Mouse (Mus musculus) monocyte, adult 2 months (primary cell): Measurements from ENCODE around the gene Asgr1.

Source experiments
- DNase-seq, 2 experiments: peaks; one replicate each; pipeline ENCODE4 v3.0.0; 2022; ENCODE audit warnings: low spot score in 2 of 2, low read depth in 1 of 2

The Asgr1 gene

GRCm38 (mm10) chr11:70024151-70024514 lies 29.8 kb upstream of the Asgr1 start:
- no peak for DNase-seq

GRCm38 (mm10) chr11:70026689-70027088 lies 27.2 kb upstream of the Asgr1 start:
- no peak for DNase-seq

DNA sequence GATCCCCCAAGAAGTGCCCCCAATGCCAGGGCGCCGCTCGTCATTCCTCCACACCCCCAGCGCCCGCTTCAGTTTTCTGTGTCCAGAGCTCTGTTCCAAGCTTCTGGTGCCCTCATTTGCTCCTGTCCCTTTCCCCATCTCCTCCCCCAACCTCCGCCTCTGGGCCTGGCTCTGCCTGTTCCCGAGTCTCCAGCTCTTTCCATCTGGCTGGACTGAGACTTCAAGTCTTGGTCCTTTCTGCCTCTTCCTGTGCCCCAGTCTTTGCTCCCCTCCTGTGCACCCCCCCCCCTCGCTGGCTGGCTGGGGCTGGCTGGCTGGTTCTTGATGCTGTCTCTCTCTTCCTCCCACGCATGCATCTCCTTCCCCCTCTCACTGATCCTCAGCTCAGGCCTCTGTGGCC lies 26.5 kb upstream of the Asgr1 start:
- no peak for DNase-seq

DNA sequence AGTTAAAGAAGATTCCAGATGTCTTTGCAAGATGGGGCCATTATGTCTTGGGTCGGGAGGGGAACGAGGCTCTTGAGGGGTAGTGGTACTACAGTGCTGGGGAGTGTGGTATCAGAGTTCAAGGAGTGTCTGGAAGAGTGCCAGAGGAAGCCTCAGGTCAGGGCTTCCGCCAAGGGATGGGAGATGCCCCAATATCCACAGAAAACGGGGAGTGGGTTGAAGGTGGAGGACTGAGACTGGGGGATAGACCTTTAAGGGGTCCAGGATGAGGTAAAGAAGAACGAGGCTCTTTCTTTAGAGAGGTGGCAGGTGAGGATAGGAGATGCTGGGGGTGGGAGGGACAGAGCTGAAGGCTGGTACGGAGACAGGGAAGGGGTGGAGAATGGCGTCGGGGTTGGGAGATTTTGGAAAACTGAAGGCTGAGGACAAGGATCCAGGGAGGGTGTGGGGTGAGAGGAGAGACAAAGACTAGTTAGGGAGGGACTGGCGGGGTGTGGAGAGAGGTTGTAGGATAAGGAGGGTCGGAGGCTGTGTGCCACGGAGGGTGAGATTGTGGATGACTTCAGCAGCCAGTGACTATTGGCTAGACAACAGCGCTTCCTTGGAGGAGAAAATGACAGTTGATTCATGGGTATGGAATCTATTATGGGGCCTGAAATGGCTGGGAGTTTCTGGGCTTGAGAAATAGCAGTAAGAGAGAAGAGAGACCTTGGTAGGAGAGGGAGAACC lies 25.3 kb upstream of the Asgr1 start:
- DNase-seq = no peak

DNA sequence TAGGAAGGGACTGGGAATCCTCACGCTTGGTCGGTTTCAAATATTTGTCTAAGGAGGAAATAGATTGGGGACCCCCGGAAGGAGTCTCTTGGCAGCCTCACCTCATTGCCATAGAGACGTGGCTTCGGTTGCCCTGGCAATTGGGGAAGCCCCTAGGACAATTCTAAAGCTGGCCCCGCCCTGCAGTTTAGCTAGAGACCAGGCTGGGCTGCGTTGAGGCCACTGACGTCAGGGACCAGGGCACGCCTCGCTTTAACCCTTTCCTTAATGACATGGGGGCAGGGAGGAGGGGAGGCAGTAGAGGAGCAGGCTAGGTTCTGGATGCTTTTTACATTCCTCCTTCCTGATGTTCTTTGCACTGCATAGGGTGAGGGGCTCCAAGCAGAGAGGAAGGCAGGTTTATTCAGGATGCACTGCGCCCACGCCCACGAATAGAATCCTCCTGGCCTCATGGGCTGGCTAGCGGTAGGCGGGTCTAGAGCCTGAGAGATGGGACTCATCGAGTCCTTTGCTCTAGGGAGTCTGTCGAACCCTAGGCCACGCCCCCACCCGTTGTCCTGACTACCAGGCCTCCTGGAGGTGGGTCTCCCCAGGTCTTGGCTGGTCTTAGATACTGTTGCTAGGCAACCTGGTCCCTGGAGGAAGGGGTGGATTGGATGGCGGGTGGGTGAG lies 24.6 kb upstream of the Asgr1 start:
- peak in 1 of 2 experiments; percentile 55 for DNase-seq

DNA sequence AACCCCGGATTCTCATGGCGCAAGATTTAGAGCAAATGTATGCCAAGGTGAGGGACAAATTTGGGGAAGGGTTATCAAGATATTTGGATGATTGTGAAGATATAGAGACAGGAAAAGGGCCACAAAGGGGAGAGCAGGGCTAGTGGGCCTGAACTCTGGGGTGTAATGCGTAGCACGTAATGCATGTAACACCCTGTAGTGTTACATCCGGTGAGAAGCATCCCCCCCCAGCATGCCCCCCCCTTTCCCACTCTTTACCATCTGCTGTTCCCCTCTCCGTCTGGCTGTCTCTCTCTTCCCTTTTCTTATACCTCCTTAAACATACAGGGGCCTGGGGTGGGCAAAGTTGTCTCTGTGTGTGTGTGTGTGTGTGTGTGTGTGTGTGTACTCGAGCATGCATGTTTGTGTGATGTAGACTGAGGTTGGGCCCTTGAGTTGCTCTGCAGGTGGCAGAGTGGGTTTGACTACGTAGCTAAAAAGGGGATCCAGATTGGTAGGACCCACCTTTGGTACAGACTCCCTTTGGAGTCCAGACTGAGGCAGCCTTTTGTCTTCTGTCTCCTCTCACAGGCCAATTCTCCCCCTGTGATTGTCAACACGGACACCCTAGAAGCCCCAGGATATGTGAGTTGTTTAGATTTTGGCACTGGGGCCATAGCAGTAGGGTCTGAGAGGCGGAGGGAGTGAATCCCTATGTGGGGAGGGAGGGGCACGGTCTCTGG lies 23.9 kb upstream of the Asgr1 start:
- no peak for DNase-seq

DNA sequence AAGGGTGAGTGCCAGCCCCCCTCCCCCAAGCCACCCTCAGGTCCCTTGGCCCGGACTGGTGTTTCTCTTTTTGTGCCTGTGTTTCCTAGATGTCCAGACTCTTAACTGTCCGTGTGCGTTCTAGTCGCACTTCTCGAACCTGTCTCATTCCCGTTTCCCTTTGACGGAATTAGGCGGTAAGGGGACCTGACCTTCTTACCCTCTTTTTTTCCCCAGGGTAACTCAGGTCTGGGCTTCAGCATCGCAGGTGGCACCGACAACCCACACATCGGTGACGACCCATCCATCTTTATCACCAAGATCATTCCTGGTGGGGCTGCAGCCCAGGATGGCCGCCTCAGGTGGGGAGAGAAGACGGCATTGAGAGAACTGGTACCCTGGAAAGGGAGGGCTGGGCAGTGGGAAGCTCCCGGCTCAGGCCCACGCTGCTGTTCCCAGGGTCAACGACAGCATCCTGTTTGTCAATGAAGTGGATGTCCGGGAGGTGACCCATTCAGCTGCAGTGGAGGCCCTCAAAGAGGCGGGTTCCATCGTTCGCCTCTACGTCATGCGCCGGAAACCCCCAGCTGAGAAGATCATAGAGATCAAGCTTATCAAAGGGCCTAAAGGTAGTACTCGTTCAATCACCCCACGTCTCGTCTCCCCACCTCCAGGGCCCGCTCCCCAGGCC lies 23.1 kb upstream of the Asgr1 start:
- DNase-seq = no peak

DNA sequence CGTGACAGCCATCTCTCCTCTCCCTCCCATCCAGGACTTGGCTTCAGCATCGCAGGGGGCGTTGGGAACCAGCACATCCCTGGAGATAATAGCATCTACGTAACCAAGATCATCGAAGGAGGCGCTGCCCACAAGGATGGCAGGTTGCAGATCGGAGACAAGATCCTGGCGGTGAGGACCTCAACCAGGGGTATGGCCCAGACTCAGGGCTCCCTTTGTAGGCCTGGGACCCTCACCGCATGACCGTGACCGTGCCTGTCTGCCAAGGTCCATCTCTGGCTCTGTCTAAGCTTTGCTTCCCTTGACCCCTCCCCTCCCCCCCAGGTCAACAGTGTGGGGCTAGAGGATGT lies 22.6 kb upstream of the Asgr1 start:
- no peak for DNase-seq

GRCm38 (mm10) chr11:70038174-70038573 lies 15.7 kb upstream of the Asgr1 start:
- no peak for DNase-seq

- no peak for DNase-seq
Observed at GRCm38 (mm10) chr11:70039631-70040030, 14.3 kb upstream of the Asgr1 start.

- DNase-seq = no peak
Observed at GRCm38 (mm10) chr11:70040184-70040583, 13.7 kb upstream of the Asgr1 start.

DNA sequence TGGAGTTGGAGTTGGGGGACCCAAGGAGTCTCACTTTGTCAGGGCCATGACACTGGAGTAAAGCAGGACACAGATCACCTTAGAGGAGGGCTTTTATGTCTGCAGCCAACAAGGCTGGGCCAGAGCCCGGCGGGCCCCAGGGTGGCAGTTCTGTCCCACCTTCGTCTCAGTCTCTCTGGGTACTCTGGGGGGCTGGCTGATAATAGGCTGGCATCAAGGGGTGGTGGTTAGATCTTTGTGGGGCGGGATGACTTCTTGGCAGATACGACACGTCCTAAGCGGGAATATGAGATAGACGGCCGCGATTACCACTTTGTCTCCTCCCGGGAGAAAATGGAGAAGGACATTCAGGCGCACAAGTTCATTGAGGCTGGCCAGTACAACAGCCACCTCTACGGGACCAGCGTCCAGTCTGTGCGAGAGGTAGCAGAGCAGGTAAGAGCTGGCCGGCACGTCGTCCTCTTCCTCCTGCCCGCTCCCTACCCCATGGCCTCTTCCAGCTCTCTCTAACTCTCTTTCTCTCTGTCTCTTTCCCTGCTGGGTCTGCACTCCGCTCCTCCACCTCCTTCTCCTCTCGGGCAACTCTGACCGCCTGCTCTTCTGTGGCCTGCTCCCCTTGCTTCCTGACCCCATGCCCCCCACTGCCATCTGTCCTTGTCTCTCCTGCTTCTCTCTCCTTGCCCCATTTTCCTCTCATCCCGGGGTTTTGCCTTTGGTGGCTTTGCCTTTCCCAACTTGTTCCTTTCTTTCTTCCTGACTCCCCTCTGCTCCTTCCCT lies 11.4 kb upstream of the Asgr1 start:
- DNase-seq = no peak

- DNase-seq = no peak
Observed at GRCm38 (mm10) chr11:70043665-70044064, 10.2 kb upstream of the Asgr1 start.

DNA sequence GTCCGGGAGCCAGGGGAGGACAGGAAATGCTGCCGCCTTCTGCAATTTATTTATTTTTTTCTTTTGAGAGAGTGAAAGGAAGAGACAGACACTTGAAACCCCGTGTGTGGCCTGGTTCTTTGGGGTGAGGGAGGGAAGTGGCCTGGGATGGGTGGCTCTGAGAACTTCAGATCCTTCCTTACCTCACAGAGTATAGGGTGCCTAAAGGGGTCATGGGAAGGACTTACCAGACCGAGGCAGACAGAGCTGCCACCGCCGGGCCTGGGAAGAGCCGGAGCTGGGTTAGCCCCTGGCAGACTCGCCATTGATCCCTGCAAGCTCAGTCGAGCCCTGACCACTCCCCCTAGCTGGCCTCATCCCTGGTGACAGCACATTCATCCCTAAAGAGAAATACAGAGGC lies 8.4 kb upstream of the Asgr1 start:
- no peak for DNase-seq

GRCm38 (mm10) chr11:70049366-70049765 lies 4.5 kb upstream of the Asgr1 start:
- no peak for DNase-seq

GRCm38 (mm10) chr11:70049816-70050215 lies 4.1 kb upstream of the Asgr1 start:
- DNase-seq = no peak

- DNase-seq = no peak
Observed at GRCm38 (mm10) chr11:70053156-70053555, 729 bp upstream of the Asgr1 start.

GRCm38 (mm10) chr11:70055618-70056214 lies 1.8 kb downstream of the Asgr1 start:
- peak in 1 of 2 experiments; percentile 64 for DNase-seq

GRCm38 (mm10) chr11:70057805-70058204 lies 3.9 kb downstream of the Asgr1 start:
- DNase-seq = no peak

DNA sequence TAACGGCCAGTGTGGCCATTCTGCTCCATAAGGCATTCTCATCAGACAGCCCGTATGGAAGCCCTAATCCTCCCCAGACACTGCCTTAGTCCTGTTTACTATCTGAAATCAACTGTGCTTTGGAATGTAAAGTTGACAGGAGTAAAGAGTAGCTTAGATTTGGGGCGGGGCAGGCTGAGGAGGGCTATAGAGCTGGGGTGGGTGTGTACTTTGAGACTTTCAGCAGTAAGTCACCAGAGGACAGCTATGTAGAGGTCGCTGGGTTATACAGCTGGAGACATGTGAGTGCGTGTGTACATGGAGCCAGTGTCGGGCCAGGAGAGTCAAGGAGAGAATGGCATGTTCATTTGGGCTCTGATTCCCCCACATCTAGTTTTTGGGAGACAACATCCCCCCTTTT lies 6.0 kb downstream of the Asgr1 start:
- no peak for DNase-seq

DNA sequence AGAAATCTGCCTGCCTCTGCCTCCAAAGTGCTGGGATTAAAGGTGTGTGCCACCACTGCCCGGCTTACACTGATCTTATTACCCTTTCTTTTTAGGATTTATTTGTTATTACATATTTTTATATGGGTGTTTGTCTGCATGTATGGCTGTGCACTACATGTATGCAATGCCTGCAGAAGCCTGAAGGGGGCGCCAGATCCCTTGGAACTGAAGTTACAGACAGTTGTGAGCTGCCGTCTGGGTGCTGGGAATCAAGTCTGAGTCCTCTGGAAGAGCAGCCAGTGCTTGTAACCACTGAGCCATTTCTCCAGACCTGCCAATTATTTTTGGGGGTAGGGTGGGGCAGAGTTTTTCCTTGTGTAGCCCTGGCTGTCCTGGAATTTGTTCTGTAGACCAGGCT lies 9.2 kb downstream of the Asgr1 start:
- DNase-seq = no peak
